Mouse (Mus musculus) olfactory bulb, adult 2 months (tissue): ENCODE data around the gene Tmem56. TPM values are rescaled to one million over a fixed set of nuclear protein-coding genes. Genes with fewer than 3 reads are reported as not detected.

Experiments used
- H3K27ac ChIP-seq: fragments of 200-500 bp; 2 replicates; pipeline ENCODE4 v1.5.1; 2012; ENCODE audit warnings: low read depth, low read length; ENCODE audit not compliant: insufficient read depth
- H3K4me1 ChIP-seq: fragments of 200-500 bp; 2 replicates; pipeline ENCODE4 v1.6.1; 2012; ENCODE audit warnings: low read length; ENCODE audit not compliant: control insufficient read depth, insufficient read depth
- H3K4me3 ChIP-seq: fragments of 200-500 bp; 2 replicates; pipeline ENCODE4 v1.5.1; 2012; ENCODE audit warnings: mild to moderate bottlenecking, low read depth, low read length, moderate library complexity; ENCODE audit not compliant: insufficient read depth
- CTCF ChIP-seq: fragments of 200-500 bp; IDR thresholded peaks from 2 replicates; pipeline ENCODE4 v1.5.1; 2012; ENCODE audit warnings: low read depth, mild to moderate bottlenecking, low read length, moderate library complexity; ENCODE audit not compliant: insufficient read depth
- POLR2A ChIP-seq: fragments of 200-500 bp; IDR thresholded peaks from 2 replicates; pipeline ENCODE4 v1.6.1; 2012; ENCODE audit warnings: mild to moderate bottlenecking, low read depth, low read length, moderate library complexity; ENCODE audit not compliant: insufficient read depth
- WGBS: fragments of 180-500 bp; shearing (Covaris S2); methylation state at CpG from one replicate; pipeline ENCODE4 v1.1.7; 2018; 5-methylcytosine and 5-hydroxymethylcytosine counted together
- polyA plus RNA-seq: library from polyadenylated mRNA; stranded (reverse); fragments of >200 nt; gene quantifications from 2 replicates; pipeline ENCODE4 v1.2.4, GENCODE M21; 2012; ENCODE audit warnings: low replicate concordance; ENCODE audit not compliant: missing spikeins, insufficient read depth, insufficient read length

Gene Tmem56
- polyA plus RNA-seq, 1 experiment: not detected

DNA sequence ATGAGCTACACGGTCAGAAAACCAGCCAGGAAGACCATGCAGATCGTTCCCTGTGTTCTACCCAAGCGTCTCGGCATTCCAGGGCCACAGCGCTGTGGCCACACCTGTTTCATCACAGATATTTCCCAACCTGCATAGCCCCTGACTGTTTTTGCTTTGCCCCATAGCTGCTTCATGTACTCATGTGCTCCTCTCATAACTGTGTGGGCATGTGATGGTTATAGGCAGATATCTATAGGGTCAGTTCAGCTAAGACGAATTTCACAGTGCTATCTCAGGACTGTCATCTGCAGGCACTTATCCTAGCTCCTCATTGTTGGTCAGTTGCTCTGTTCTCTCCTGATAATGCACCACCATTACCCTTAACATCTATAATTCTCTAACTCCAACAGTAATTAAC, 18.7 kb downstream of the Tmem56 start:
- no peak overlapping the region for H3K27ac ChIP-seq

DNA sequence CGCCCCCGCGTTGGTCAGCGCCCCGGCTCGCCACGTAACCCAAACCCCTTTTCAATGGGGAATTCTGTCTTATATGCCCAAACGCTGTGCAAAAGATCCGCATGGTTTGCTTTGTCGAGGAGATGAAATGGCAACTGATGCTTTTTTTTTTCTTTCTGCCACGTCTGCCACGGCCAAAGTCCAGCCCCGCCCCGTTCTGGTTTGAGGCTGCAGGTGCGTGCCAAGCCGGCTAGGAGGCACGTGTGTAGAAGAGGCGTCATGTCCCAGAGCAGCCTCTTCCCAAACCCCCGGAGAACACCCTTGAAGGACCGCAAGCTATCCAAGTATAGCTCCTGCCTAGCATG, 19.7 kb downstream of the Tmem56 start:
- WGBS: 2% methylated on average over 20 of the region's 20 CpGs
- TF ChIP-seq CTCF (no peak), POLR2A (no peak)
- peak overlapping the region; percentile 88 for H3K4me3 ChIP-seq
- no peak overlapping the region for H3K27ac ChIP-seq
- H3K4me1 ChIP-seq: 0 out of 2 replicates have a peak, but pooled peaks cover 5% of the 10 kb centered on the region

More for the DNA sequence above, 18.7 kb downstream of the Tmem56 start:
- 0 out of 2 replicates have a peak, but pooled peaks cover 5% of the 10 kb centered on the region for H3K4me1 ChIP-seq
- TF ChIP-seq CTCF (no peak), POLR2A (no peak)
- WGBS: 91% methylated on average over 6 of the region's 6 CpGs
- H3K4me3 ChIP-seq: no peak overlapping the region

DNA sequence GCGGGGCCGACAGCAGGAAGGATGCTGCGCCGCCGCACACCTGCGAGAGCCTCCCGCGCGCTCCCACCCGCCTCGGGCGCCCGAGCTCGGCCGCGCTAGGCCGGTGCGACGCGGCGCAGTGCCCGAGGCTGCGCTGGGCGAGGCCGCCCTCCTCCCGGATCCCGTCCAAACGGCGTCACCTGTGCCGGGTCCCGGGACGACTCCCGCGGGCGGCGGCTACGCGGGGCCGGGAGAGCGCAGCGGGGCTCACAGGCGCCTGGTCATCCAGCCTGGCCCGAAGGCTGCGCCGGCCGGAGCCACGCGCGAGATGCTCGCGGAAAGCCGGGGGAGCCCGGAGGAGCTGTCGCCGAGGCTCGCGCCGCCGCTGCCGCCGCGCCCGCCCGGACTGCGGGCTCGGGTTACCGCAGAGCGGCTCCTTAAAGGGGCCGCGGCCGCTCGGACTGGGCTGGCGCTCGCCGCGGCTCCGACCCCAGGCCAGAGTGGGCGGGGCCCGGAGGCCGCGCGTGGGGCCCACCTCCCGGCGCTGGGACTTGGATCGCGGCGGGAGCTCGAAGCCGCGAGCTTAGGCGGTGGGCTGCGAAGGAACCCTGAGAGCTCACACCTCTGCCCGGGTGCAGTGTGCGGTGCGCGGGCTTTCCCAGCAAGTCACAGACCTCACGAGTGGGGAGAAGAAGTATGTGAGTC, 20.2 kb downstream of the Tmem56 start:
- under 1% methylated on average over 97 of the region's 97 CpGs for WGBS
- Histone ChIP-seq H3K4me3 (peak overlapping the region; percentile 88), H3K4me1 (0 out of 2 replicates have a peak, but pooled peaks cover 5% of the 10 kb centered on the region), H3K27ac (no peak overlapping the region)
- TF ChIP-seq CTCF (no peak), POLR2A (0 out of 2 replicates have a peak, but pooled peaks have one; percentile 12)

DNA sequence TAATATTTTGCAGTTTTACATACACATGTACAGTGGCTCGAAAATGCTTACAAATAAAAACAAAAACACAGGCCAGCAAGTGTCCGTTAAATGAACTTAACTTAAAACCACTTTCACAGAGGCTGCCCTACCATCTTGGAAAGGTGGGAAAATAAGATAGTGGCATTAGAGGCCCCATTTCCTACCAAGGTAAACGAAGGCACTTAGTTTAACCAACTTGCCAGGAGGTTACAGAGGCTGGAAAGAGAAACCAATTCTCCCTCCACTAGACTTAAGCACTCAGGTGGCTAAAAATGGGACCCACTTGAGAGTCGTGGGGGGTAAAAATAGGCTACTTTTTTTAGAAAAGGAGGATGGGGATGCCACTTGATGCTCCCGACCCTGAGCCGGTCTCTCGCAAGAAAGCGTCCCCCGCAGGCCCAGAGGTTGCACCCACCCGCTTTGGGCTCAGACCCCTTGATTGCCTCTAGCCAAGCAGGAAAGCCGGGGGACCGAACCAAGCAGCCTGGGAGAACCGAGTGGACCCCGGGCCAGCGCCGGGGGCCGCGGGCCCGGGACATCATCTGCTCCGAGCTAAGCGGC, 20.9 kb downstream of the Tmem56 start:
- no peak overlapping the region for H3K27ac ChIP-seq
- 15% methylated on average over 20 of the region's 21 CpGs for WGBS
- 0 out of 2 replicates have a peak, but pooled peaks cover 5% of the 10 kb centered on the region for H3K4me1 ChIP-seq
- TF ChIP-seq CTCF (no peak), POLR2A (no peak)
- H3K4me3 ChIP-seq: peak overlapping the region; percentile 88

DNA sequence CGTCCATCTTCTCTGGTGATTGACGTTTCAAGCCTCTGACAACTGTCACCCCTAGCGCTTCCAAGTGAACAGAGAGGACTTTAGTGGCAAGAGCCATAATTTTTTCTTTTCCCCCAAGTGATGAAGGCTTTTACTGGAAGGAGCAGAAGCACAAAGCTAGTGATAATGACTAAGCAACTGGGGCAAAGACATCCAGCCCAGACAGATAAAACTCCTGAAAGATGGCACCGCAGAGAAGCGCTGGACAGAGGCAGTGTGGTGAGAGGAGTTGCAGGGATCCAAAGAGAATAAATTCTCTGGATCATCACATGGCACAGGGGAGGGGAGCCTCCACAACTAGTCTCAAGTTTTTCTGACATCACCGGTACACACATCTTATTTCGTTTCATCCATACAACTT, 21.6 kb downstream of the Tmem56 start:
- no peak for TF ChIP-seq POLR2A
- no peak for TF ChIP-seq CTCF
- Histone ChIP-seq H3K27ac (no peak overlapping the region), H3K4me1 (0 out of 2 replicates have a peak, but pooled peaks cover 5% of the 10 kb centered on the region), H3K4me3 (no peak overlapping the region)
- WGBS: 89% methylated on average over 7 of the region's 7 CpGs

DNA sequence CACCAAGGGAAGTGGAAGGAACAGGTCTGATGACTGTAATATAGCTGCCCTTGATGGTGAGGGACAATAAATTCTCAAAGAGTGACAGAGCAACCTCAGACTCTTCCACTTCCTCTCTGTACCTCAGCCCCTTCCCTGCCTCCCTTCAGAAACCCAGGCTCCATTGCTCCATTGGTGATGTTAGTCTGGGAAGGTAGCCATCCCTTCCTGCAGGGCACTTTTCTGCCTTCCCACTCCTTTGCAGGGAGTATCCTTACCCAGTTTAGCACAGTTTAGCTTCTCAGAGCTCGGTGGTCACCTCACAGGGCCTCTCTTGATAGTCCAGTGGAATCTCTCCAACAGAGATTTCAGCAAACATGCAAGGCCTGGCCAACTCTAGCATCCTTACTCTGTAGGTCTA, 22.1 kb downstream of the Tmem56 start:
- TF ChIP-seq CTCF (no peak), POLR2A (no peak)
- no peak overlapping the region for H3K4me3 ChIP-seq
- 65% methylated on average over 1 of the region's 1 CpGs for WGBS
- no peak overlapping the region for H3K27ac ChIP-seq
- H3K4me1 ChIP-seq: 0 out of 2 replicates have a peak, but pooled peaks cover 5% of the 10 kb centered on the region

DNA sequence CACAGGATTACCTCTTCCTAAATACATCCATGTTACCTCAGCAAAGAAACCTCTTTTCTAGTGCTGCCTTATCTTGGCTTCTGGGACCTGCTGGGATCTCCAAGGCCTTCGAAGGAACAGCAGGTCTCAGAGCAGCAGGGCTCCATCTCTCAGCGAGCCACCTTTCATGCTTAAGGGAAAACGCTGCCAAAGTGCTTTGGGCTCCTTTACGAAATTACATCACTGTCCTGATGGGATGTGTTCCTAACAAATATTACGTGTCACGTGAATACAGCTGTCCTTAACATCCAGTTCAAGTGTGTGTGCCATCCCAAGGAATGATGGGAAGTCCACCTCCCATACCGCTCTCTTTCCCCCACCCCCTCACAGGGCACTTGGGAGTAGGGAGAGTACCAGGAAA, 22.9 kb downstream of the Tmem56 start:
- no peak overlapping the region for H3K27ac ChIP-seq
- 90% methylated on average over 7 of the region's 7 CpGs for WGBS
- H3K4me3 ChIP-seq: no peak overlapping the region
- H3K4me1 ChIP-seq: 0 out of 2 replicates have a peak, but pooled peaks cover 5% of the 10 kb centered on the region
- TF ChIP-seq CTCF (no peak), POLR2A (no peak)

DNA sequence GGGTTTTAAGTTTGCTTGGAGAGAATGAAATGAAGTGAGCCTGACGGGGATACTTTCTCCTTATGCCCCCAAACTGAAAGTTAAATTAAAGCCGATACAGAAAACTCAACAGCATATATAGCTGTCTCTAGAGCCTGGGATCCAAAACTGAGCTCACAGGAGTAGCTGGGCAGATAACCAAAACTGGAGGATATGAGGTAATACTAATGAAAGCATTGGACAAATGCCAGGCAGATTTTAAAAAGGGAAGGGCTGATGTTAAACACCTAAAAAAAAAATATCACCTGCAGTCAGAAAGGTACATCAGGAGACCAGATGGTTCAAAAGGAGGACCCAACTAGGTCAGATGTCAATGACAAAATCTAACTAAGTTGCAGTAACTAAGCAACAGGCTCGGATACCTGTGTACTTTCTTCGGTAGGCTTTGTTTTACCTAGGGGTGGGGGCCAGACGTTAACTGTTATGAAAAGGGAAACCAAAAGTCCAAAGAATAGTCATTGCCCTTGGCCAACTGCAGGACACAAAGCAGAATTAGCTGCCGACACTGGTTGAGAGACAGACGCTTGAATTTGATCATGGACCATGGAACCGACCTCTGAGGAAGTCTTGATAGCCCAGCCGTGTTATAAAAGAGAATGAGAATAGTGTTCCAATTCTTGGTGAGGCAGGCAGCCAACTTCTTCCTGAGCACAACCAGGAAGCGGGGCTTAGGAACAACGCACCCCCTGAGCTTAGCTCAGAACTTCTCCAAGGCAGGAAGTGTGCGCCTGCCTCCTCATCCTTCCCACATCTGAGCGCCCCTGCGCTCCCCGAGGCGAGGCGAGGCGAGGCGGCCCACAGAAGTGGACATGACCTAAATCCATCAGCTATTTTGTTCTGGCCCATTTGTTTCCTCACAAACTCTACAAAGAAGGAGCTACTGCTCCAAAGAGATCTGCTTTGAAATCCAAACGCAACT, 24.1 kb downstream of the Tmem56 start:
- Histone ChIP-seq H3K27ac (0 out of 2 replicates have a peak overlapping the region, but pooled peaks have one; percentile 14), H3K4me1 (0 out of 2 replicates have a peak, but pooled peaks cover 5% of the 10 kb centered on the region), H3K4me3 (no peak overlapping the region)
- TF ChIP-seq CTCF (no peak), POLR2A (no peak)
- 56% methylated on average over 20 of the region's 20 CpGs for WGBS

DNA sequence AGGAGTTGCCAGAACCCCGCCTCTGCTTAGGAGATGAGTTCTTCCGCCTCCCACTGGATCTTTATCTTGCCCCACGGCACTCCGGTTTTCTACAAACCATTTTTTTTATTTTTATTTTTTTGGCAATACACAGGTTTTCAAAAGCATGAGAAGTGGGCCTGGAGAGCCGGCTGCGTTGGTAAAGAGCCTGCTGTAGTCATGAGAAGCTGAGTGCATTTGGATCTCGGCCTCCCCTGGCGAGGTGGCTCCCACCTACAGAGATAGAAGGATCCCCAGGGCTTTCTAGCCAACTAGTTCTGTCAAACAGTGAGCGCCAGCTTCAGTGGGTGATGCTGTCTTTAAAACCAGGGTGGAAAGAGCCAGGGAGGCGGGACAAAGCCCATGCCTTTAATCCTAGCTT, 25.5 kb downstream of the Tmem56 start:
- TF ChIP-seq CTCF (no peak), POLR2A (no peak)
- Histone ChIP-seq H3K4me3 (no peak overlapping the region), H3K27ac (no peak overlapping the region), H3K4me1 (no peaks in the 10 kb centered on the region)
- 87% methylated on average over 10 of the region's 10 CpGs for WGBS
